Mouse (Mus musculus) MEL (cell line): ENCODE results near the gene Olfr1134. TPM values are rescaled to one million over a fixed set of nuclear protein-coding genes. Genes with fewer than 3 reads are reported as not detected.

ENCODE experiments used
- DNase-seq: peaks from one replicate; pipeline ENCODE4 v3.0.0; 2011; ENCODE audit warnings: low read depth, low spot score
- H3K27ac ChIP-seq: 2 replicates; pipeline ENCODE4 v1.5.1; 2012; ENCODE audit warnings: low read depth, mild to moderate bottlenecking, control low read depth, low read length, moderate library complexity; ENCODE audit not compliant: control insufficient read depth
- H3K27me3 ChIP-seq, 2 experiments: fragments of 150-350 bp in 1 of 2; sonication (generic) in 1 of 2; 2 replicates each; pipeline ENCODE4 v1.6.1; 2012; ENCODE audit warnings: low read length in 2 of 2, mild to moderate bottlenecking in 2 of 2, improper control_type of control experiment in 1 of 2, moderate library complexity in 1 of 2; ENCODE audit not compliant: insufficient read depth in 2 of 2, control insufficient read depth in 1 of 2
- H3K36me3 ChIP-seq, 2 experiments: 2 replicates each; pipeline ENCODE4 v1.6.1; 2012 to 2014; ENCODE audit warnings: low read length in 2 of 2, improper control_type of control experiment in 1 of 2, inconsistent platforms in 1 of 2, mild to moderate bottlenecking in 1 of 2; ENCODE audit not compliant: insufficient read depth in 2 of 2, control insufficient read depth in 1 of 2
- H3K4me1 ChIP-seq, 2 experiments: fragments of 150-350 bp in 1 of 2; sonication (generic) in 1 of 2; 2 replicates each; pipeline ENCODE4 v1.6.1; 2012; ENCODE audit warnings: low read length in 2 of 2, improper control_type of control experiment in 1 of 2, mild to moderate bottlenecking in 1 of 2; ENCODE audit not compliant: insufficient read depth in 2 of 2, control insufficient read depth in 1 of 2
- H3K4me3 ChIP-seq, 2 experiments: fragments of 150-350 bp in 1 of 2; sonication (generic) in 1 of 2; 2 replicates each; pipeline ENCODE4 v1.5.1; 2012; ENCODE audit warnings: low read depth in 2 of 2, low read length in 2 of 2, mild to moderate bottlenecking in 2 of 2, moderate library complexity in 2 of 2, control low read depth in 1 of 2, improper control_type of control experiment in 1 of 2; ENCODE audit not compliant: control insufficient read depth in 1 of 2, insufficient read depth in 1 of 2
- H3K79me2 ChIP-seq: 2 replicates; pipeline ENCODE4 v1.6.1; 2012; ENCODE audit warnings: mild to moderate bottlenecking, low read length, moderate library complexity; ENCODE audit not compliant: control insufficient read depth, poor library complexity, insufficient read depth
- H3K9ac ChIP-seq: 2 replicates; pipeline ENCODE4 v1.6.1; 2012; ENCODE audit warnings: low read depth, mild to moderate bottlenecking, control low read depth, low read length, moderate library complexity; ENCODE audit not compliant: control insufficient read depth, poor library complexity, severe bottlenecking
- H3K9me3 ChIP-seq: fragments of 150-350 bp; sonication (generic); replicated peaks from 2 replicates; pipeline ENCODE4 v1.6.1; 2012; ENCODE audit warnings: mild to moderate bottlenecking, low read length, improper control_type of control experiment, moderate library complexity; ENCODE audit not compliant: insufficient read depth
- CHD1 ChIP-seq: IDR thresholded peaks from 2 replicates; pipeline ENCODE4 v1.6.1; 2012; ENCODE audit warnings: low read depth, mild to moderate bottlenecking, inconsistent platforms, low read length, improper control_type of control experiment
- CHD2 ChIP-seq: IDR thresholded peaks from 2 replicates; pipeline ENCODE4 v1.6.1; 2011; ENCODE audit warnings: low read length, improper control_type of control experiment
- GABPA ChIP-seq: IDR thresholded peaks from 2 replicates; pipeline ENCODE4 v1.6.1; 2012; ENCODE audit warnings: low read depth, mild to moderate bottlenecking, inconsistent platforms, low read length, improper control_type of control experiment, moderate library complexity
- GATA1 ChIP-seq: IDR thresholded peaks from 2 replicates; pipeline ENCODE4 v1.6.1; 2011; ENCODE audit warnings: low read depth, low read length, improper control_type of control experiment
- MAFK ChIP-seq: IDR thresholded peaks from 2 replicates; pipeline ENCODE4 v1.6.1; 2011; ENCODE audit warnings: low read depth, mild to moderate bottlenecking, low read length, improper control_type of control experiment, borderline replicate concordance
- MXI1 ChIP-seq: IDR thresholded peaks from 2 replicates; pipeline ENCODE4 v1.6.1; 2011; ENCODE audit warnings: mild to moderate bottlenecking, low read depth, low read length, improper control_type of control experiment
- POLR2AphosphoS2 ChIP-seq: IDR thresholded peaks from 2 replicates; pipeline ENCODE4 v1.6.1; 2011; ENCODE audit warnings: low read length, improper control_type of control experiment
- SIN3A ChIP-seq: IDR thresholded peaks from 2 replicates; pipeline ENCODE4 v1.6.1; 2012; ENCODE audit warnings: low read length, improper control_type of control experiment, inconsistent platforms
- SMC3 ChIP-seq: IDR thresholded peaks from 2 replicates; pipeline ENCODE4 v1.6.1; 2011; ENCODE audit warnings: low read depth, low read length, improper control_type of control experiment
- TBP ChIP-seq: IDR thresholded peaks from 2 replicates; pipeline ENCODE4 v1.8.0; 2011; ENCODE audit warnings: low read depth, low read length, improper control_type of control experiment
- UBTF ChIP-seq: IDR thresholded peaks from 2 replicates; pipeline ENCODE4 v1.6.1; 2012; ENCODE audit warnings: low read depth, mild to moderate bottlenecking, inconsistent platforms, low read length, improper control_type of control experiment, moderate library complexity, borderline replicate concordance; ENCODE audit not compliant: insufficient read depth
- ZC3H11A ChIP-seq: IDR thresholded peaks from 2 replicates; pipeline ENCODE4 v1.6.1; 2012; ENCODE audit warnings: low read depth, mild to moderate bottlenecking, inconsistent platforms, low read length, improper control_type of control experiment
- ZKSCAN1 ChIP-seq: IDR thresholded peaks from 2 replicates; pipeline ENCODE4 v1.6.1; 2012; ENCODE audit warnings: low read depth, mild to moderate bottlenecking, inconsistent platforms, low read length, improper control_type of control experiment, moderate library complexity
- polyA plus RNA-seq, 2 experiments: library from polyadenylated mRNA; stranded (reverse) in 1 of 2; unstranded in 1 of 2; fragments of >175 nt in 1 of 2; fragments of >200 nt in 1 of 2; gene quantifications; 2 replicates each; pipeline versions ENCODE4 v1.2.1 to v1.2.4; 2012; ENCODE audit warnings: low replicate concordance in 2 of 2, low read depth in 1 of 2; ENCODE audit not compliant: insufficient read length in 2 of 2, insufficient read depth in 1 of 2, missing spikeins in 1 of 2
- total RNA-seq: library from RNA; depleted of rRNA; stranded (reverse); fragments of 300-350 nt; gene quantifications from 2 replicates; pipeline ENCODE4 v1.2.3, GENCODE M21; 2012

The Olfr1134 gene
- total and polyA plus RNA-seq, 3 experiments = not detected

DNA sequence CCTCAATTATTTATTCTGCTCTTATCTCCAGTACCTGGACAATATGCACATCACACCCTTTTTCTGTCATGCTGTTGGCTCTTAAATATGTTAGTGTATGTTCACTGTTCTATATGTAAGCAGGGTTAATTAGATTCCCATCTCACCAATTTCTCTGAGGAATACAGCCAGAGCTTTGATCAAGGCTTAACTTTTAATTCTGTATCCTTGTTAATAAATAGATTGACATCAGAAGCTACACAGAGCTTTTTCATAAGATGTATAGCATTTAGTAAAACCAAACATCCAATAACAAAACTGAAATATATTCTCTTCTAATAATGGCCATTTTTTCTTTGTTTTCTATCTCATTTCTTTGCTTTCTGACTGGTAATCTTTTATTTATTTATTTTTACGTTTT lies 15.3 kb upstream of the Olfr1134 start, which contains the start of gene Olfr1135 (continued):
- TF ChIP-seq ZKSCAN1 = no peak

DNA sequence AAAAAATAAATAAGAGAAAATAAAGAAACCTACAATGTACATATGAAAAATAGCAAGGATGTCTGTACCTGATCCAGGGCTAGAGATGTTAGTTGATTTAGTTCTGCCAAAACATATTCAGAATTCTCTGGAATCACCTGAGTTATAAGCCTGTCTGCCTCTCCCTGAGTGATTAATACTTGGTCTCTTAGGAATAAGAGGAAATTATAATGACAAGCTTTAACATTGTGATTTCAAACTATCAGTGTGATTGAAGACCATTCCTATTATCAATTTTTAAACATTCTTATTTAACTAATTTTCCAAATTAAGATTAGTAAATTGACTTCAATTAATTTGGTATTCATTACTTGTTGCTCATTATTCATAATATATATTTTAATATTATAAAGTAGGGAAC lies 11.0 kb downstream of the Olfr1134 start, which contains the start of gene Olfr1133:
TSS of gene Olfr1133 (minus strand) at position 101 of the 400 bp plus-strand sequence.
- Histone ChIP-seq H3K27me3 (no peaks in the 10 kb centered on the region), H3K9ac (no peak within 1 kb of the TSS), H3K4me1 (no peaks in the 10 kb centered on the region), H3K36me3 (no peaks in the 10 kb centered on the region), H3K27ac (no peak within 1 kb of the TSS), H3K79me2 (no peaks in the 10 kb centered on the region), H3K4me3 (no peak within 1 kb of the TSS), H3K9me3 (no peaks in the 10 kb centered on the region)
- TF ChIP-seq SMC3 = no peak
- no peak for TF ChIP-seq CHD2
- TF ChIP-seq TBP = no peak
- no peak for TF ChIP-seq GATA1
- DNase-seq = no peak

GRCm38 (mm10) chr2:87642441-87642840 lies 15.8 kb downstream of the Olfr1134 start:
- Histone ChIP-seq H3K4me3 (no peak overlapping the region), H3K9ac (no peak overlapping the region), H3K36me3 (no peaks in the 10 kb centered on the region), H3K79me2 (no peaks in the 10 kb centered on the region), H3K27me3 (no peaks in the 10 kb centered on the region), H3K27ac (no peak overlapping the region), H3K9me3 (no peaks in the 10 kb centered on the region), H3K4me1 (no peaks in the 10 kb centered on the region)
- no peak for DNase-seq
- TF ChIP-seq ZC3H11A (no peak), POLR2AphosphoS2 (no peak), MXI1 (no peak), SIN3A (no peak), SMC3 (no peak), MAFK (peak; percentile 31; the same call in 1 of the 2 replicates), CHD1 (no peak)

DNA sequence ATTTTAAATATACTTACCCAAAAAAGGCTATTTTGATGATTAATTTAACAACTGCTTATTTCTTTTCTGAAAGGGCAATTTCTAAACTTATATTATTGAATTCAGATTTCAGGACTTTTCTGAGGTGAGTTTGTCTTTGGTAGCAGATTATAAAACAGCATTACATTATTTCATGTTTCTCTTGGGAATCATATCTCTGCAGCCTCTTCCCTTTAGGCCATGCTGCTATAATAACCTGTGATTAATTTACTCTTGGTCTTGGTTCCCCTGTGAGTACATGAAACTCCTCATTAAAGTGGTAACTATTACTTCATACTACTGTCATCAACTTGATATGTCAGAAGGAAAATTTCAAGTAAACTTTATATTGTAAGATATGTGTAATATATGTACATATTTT lies 20.8 kb downstream of the Olfr1134 start, which contains the start of gene Olfr1132:
TSS of gene Olfr1132 (minus strand) at position 101 of the 400 bp plus-strand sequence.
- TF ChIP-seq ZC3H11A = no peak
- no peak for TF ChIP-seq GABPA
- TF ChIP-seq UBTF = no peak
- Histone ChIP-seq H3K27ac (no peak within 1 kb of the TSS), H3K9me3 (no peaks in the 10 kb centered on the region), H3K9ac (no peak within 1 kb of the TSS), H3K79me2 (no peaks in the 10 kb centered on the region), H3K27me3 (no peaks in the 10 kb centered on the region), H3K36me3 (no peaks in the 10 kb centered on the region), H3K4me1 (no peaks in the 10 kb centered on the region), H3K4me3 (no peak within 1 kb of the TSS)
- no peak for DNase-seq
